Mouse (Mus musculus): ENCODE measurements around the gene Nova1.

The Nova1 gene

DNA sequence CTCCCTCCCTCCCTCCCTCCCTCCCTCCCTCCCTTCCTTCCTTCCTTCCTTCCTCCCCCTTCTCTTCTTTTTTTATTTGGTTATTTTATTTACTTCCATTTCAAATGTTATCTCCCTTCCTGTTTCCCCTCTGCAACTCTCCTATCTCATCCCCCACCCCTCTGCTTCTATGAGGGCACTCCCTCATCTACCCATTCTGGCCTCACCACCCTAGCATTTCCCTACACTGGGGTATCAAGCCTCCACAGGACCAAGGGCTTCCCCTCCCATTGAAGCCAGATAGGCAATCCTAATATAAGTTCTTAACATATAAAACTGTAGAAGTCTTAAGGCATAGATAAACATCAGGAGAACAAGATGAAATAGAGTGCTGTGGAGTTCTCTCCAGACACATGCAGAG lies 85.5 kb downstream of the Nova1 start:
- no peak for DNase-seq (ENCODE audit: low read depth, low spot score)
- no peaks in the 10 kb centered on the region for H3K36me3 ChIP-seq (ENCODE audit: control insufficient read depth, insufficient read depth, low read length, poor library complexity, severe bottlenecking)
- H3K27me3 ChIP-seq (ENCODE audit: control insufficient read depth, insufficient read depth, low read length, poor library complexity, severe bottlenecking): no peaks in the 10 kb centered on the region

DNA sequence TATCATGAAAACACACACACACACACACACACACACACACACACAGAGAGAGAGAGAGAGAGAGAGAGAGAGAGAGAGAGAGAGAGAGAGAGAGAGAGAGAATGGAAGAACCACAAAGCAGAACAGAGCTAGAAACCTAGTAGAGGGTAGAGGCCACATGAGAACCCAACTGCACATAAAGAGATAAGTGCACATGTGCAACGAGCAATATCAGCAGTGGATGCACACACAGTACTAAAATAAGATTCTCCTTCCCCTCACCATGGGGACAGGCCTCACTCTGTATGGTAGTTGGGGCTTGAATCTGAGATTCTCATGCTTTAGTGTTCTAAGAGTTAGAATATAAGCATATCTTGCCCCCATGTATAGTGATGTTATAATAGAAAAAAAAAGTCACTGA lies 86.8 kb downstream of the Nova1 start:
- no peak for DNase-seq (ENCODE audit: low read depth, low spot score)
- Histone ChIP-seq H3K36me3 (ENCODE audit: control insufficient read depth, insufficient read depth, low read length, poor library complexity, severe bottlenecking) (no peaks in the 10 kb centered on the region), H3K27me3 (ENCODE audit: control insufficient read depth, insufficient read depth, low read length, poor library complexity, severe bottlenecking) (no peaks in the 10 kb centered on the region)

DNA sequence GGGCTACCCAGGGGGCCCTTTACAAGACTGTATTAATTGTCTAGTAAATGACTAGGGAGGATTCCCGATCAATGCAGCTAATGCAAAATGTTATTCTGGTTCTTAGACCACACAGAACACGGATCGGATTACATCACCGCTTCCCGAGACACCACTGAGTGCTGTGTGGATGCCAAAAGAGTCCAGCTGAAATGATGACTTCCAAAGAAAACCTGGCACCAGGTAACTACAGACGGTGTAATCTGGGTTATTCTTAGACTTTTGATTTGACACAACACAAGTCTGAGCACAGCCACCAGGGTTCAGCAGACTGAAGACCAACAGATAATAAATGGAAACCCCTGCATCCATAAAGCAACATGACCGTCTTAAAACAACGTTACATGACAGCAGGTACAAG lies 96.8 kb downstream of the Nova1 start:
- H3K36me3 ChIP-seq (ENCODE audit: control insufficient read depth, insufficient read depth, low read length, poor library complexity, severe bottlenecking): no peaks in the 10 kb centered on the region
- no peak for DNase-seq (ENCODE audit: low read depth, low spot score)
- H3K27me3 ChIP-seq (ENCODE audit: control insufficient read depth, insufficient read depth, low read length, poor library complexity, severe bottlenecking): no peaks in the 10 kb centered on the region

DNA sequence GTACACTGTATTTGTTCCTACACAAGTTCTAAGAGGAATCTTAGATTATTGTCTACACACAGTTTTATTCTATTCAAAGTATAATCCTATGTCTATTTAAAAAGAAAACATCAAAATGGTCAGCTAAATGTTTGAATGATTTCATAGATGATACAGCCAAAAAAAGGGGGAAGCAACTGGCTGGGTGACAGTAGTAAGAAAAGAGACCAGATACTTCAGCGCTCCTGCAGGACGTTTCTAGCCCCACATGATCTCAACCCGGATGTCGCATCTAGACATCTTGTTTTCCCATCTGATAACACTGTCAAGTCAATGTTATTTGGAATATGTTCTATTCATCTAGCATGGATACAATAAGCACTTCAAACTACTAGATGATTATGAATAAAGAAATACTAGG lies 99.7 kb downstream of the Nova1 start:
- DNase-seq (ENCODE audit: low read depth, low spot score): no peak
- no peaks in the 10 kb centered on the region for H3K36me3 ChIP-seq (ENCODE audit: control insufficient read depth, insufficient read depth, low read length, poor library complexity, severe bottlenecking)
- no peaks in the 10 kb centered on the region for H3K27me3 ChIP-seq (ENCODE audit: control insufficient read depth, insufficient read depth, low read length, poor library complexity, severe bottlenecking)

DNA sequence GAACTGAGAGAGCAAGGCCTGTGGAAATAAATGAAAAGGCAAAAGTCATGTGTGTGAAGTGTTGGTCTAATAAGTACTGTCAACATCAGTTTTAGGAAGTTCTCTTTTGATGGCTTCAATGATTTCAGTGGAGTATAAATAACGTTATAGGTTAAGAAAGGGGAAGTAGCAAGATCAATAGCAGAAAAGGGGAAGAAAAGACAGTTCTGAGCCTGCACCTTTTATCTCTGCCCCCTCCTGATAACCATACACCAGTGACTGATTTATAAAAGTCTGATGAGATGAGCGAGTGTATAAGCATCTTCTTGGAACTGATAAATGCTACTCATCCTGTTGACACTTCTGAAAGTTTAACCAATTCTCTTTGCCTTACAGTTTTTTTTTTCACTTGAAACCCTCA lies 108.6 kb downstream of the Nova1 start:
- no peaks in the 10 kb centered on the region for H3K36me3 ChIP-seq (ENCODE audit: control insufficient read depth, insufficient read depth, low read length, poor library complexity, severe bottlenecking)
- peak; percentile 2 for DNase-seq (ENCODE audit: low read depth, low spot score)
- no peaks in the 10 kb centered on the region for H3K27me3 ChIP-seq (ENCODE audit: control insufficient read depth, insufficient read depth, low read length, poor library complexity, severe bottlenecking)

DNA sequence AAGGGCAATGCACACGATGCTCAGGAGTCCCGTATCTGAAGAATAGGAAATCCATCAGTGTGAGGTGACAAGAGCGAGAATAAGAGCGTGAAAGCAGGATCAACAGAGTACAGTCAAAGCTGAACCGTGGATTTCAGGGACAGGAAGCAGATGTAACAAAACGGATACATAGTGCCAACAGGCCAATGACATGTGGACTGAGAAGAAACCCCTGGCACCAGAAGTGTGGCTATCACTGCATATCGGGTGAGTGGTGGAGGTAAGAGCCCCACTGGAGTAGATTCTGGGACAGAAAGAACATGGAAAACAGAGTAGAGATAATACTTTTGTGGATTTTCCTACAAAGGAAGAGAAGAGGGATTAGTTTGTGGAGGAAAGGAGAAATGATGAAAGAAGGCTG lies 109.3 kb downstream of the Nova1 start:
- no peaks in the 10 kb centered on the region for H3K27me3 ChIP-seq (ENCODE audit: control insufficient read depth, insufficient read depth, low read length, poor library complexity, severe bottlenecking)
- DNase-seq (ENCODE audit: low read depth, low spot score): no peak
- no peaks in the 10 kb centered on the region for H3K36me3 ChIP-seq (ENCODE audit: control insufficient read depth, insufficient read depth, low read length, poor library complexity, severe bottlenecking)

DNA sequence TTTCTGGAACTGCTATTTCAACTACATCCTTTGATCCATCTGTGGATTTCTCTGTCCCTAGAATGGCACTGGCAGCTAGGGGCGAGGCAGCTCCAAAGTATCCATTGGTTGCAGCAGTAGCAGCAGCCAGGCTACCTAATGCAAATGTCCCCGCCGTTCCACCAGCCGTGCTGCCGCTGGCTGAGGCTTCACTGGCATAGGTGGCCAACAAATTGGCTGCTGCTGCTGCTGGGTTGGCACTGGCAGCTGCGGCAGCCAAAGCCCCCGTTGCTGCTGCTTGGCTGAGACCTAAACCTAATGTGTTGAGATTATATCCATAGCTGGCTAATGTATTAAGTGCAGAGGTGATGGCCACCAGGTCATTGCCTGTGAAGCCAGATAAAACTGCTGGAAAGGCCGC lies 118.5 kb downstream of the Nova1 start:
- DNase-seq (ENCODE audit: low read depth, low spot score): no peak
- no peaks in the 10 kb centered on the region for H3K36me3 ChIP-seq (ENCODE audit: control insufficient read depth, insufficient read depth, low read length, poor library complexity, severe bottlenecking)
- H3K27me3 ChIP-seq (ENCODE audit: control insufficient read depth, insufficient read depth, low read length, poor library complexity, severe bottlenecking): no peaks in the 10 kb centered on the region

DNA sequence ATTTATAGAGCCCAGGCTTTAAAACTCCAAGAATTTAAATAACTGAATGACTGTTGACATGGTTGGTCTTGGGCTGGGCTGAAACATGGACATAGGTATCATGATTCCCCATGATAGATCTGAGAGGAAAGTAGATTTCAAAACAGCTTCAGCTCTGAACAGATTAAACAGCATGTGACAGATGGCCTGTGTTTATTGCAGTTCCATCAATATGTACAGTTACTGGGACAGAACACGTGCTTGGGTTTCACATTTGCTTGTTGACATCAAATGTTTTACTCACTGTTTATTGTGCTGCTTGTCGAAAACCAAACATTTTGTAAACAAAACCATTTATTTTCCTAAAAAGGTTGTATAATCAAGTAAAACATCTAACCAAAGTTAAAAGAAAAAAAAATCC lies 142.4 kb downstream of the Nova1 start:
- H3K27me3 ChIP-seq (ENCODE audit: control insufficient read depth, insufficient read depth, low read length, poor library complexity, severe bottlenecking): no peaks in the 10 kb centered on the region
- no peak for DNase-seq (ENCODE audit: low read depth, low spot score)
- no peaks in the 10 kb centered on the region for H3K36me3 ChIP-seq (ENCODE audit: control insufficient read depth, insufficient read depth, low read length, poor library complexity, severe bottlenecking)

DNA sequence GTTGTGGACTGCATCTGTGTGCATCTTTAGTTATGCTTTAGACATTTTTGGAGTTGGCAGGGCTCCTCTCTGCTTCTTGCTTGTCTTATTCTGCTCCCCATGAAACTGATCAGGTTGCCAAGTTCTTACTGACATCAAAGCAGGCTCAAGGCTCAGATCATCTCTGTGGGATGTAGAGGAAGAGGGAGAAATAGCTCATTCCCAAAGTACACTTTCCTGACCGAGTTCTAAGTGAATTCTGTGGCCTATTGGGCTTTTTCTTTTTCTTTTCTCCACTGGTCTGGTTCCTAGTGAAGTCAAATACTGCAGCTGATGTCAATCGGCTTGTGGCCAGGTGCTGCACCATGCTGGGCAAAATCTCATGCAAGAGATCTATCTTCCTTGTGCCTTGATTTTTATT lies 152.0 kb downstream of the Nova1 start:
- no peaks in the 10 kb centered on the region for H3K36me3 ChIP-seq (ENCODE audit: control insufficient read depth, insufficient read depth, low read length, poor library complexity, severe bottlenecking)
- no peak for DNase-seq (ENCODE audit: low read depth, low spot score)
- no peaks in the 10 kb centered on the region for H3K27me3 ChIP-seq (ENCODE audit: control insufficient read depth, insufficient read depth, low read length, poor library complexity, severe bottlenecking)

DNA sequence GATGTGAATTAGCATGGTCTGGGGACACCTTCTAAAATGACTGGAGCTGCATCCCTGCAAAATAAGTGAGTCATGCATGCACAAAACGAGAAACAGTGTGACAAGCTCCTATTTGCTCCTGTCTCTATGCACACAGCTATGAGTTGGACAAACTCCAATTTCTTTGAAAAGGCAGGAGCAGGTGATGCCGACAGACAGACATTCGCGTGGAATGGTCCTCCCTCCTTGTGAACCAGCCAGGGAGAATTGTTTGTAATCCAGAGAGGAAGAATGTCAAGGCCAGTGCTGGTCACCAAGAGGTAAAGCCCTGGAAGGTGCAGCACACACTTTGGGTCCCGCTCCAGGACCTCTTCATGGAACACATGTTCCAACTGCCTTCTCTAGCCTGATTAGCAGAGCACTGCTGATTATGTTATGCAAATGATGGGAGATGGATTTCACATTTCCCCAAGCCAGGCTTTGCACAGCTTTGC lies 172.6 kb downstream of the Nova1 start:
- DNase-seq (ENCODE audit: low read depth, low spot score): no peak
- Histone ChIP-seq H3K36me3 (ENCODE audit: control insufficient read depth, insufficient read depth, low read length, poor library complexity, severe bottlenecking) (no peaks in the 10 kb centered on the region), H3K27me3 (ENCODE audit: control insufficient read depth, insufficient read depth, low read length, poor library complexity, severe bottlenecking) (no peaks in the 10 kb centered on the region)

DNA sequence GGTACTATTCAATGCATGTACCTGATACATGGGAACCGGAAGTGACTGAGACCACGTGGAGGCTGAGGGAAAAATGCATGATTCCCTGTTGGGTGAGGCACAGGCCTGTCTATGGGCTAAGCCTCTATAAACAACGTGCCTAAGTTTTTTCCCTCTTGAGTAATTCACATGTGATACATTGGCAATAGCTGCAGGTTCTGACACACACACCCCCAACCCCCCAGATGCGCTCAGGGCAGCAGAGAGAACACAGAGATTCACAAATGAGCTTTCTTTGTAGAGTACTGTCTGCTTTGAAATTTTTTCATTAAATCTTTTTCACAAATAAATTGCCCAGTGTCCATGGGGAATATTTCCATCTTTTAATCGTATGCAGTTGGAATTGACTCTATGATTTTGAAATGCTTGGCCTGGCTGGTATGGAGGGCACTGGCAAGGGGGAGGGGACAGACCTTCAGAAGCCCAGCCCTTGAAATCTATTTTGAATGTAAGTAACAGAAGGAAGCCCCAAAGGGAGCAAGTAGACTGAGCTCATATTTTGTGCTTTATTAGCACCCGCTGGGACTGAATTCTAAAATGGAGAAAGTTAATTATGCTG lies 173.3 kb downstream of the Nova1 start:
- Histone ChIP-seq H3K36me3 (ENCODE audit: control insufficient read depth, insufficient read depth, low read length, poor library complexity, severe bottlenecking) (no peaks in the 10 kb centered on the region), H3K27me3 (ENCODE audit: control insufficient read depth, insufficient read depth, low read length, poor library complexity, severe bottlenecking) (no peaks in the 10 kb centered on the region)
- DNase-seq (ENCODE audit: low read depth, low spot score): no peak
